ENCODE assay signal across 19 mouse cellular contexts in the genomic region with DNA sequence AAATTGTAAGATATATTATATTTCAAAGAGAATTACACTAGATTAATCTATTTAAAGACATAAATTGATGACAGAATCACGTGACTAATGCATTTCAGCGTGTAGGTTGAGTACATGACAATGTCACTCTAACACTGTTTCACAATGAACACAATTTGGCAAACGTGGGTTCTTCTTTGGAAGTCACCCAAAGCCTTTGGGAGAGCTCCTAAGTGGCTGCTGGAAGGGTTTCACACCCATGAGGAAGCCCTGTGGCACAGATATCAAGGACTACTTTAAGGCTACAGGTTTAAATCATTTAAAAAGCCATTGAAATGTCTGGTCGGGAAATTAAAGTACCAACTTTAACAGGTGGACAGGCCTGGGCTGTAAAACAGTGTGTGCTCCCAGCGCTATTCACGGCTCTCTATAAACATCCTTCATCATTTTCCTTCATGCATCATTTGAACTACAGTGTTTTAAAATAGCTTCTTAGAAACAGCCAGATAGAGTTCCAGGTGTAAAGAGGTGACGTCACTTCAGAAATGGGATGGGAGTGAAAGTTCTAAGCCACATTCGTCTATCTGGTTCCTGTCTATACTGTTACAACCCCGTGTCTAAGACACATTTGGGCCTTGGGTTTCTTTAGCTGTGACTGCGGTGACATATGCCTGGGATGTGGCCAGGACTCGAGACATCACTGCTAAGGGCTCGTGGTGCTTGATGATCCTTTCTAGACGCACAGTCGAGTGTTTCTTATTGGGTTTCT. TPM values are rescaled to one million over a fixed set of nuclear protein-coding genes. Genes with fewer than 3 reads are reported as not detected.
DNase-seq lines count a peak whose midpoint lies in the region; ATAC-seq and TF ChIP-seq lines count a peak whose summit lies in the region.
"Had no signal": no experiment of that assay in that cellular context is flagged by ENCODE, and none has a peak within 500 bp of the region (broad histone marks: within the 10 kb centered on the region; RNA-seq: fewer than 3 reads in every experiment).

No protein-coding gene starts in this region.

- peaks cover 2% of the 10 kb centered on the region for H3K4me1 ChIP-seq in heart, embryonic 11.5 days (ENCODE audit: control insufficient read depth, insufficient read depth, low read length)
- peaks cover 75% of the 10 kb centered on the region for H3K4me1 ChIP-seq in liver, embryonic 15.5 days (replicated peaks)
- H3K4me1 ChIP-seq in intestine, postnatal 0 days (replicated peaks; ENCODE audit: control insufficient read depth, insufficient read depth, low read length), result 0 out of 2 replicates have a peak, but pooled peaks cover 2% of the 10 kb centered on the region
- H3K4me1 ChIP-seq: embryonic facial prominence, embryonic 15.5 days had no signal

- H3K36me3 ChIP-seq in heart, embryonic 11.5 days (ENCODE audit: control insufficient read depth, insufficient read depth, low read length), result no peaks in the 10 kb centered on the region
- H3K36me3 ChIP-seq in liver, embryonic 15.5 days (replicated peaks), result no peaks in the 10 kb centered on the region
- no peaks in the 10 kb centered on the region for H3K36me3 ChIP-seq in intestine, postnatal 0 days (ENCODE audit: control insufficient read depth, insufficient read depth)
- H3K36me3 ChIP-seq: embryonic facial prominence, embryonic 15.5 days; heart, embryonic 15.5 days; limb, embryonic 13.5 days; midbrain, embryonic 10.5 days; neural tube, embryonic 12.5 days had no signal

- WGBS in heart, embryonic 11.5 days (ENCODE audit: insufficient replicate concordance), result 78% methylated on average over 14 of the region's 14 CpGs
- WGBS in liver, embryonic 15.5 days (ENCODE audit: insufficient replicate concordance), result 80% methylated on average over 14 of the region's 14 CpGs
- WGBS in intestine, postnatal 0 days, result 71% methylated on average over 14 of the region's 14 CpGs

- no peaks in the 10 kb centered on the region for H3K27me3 ChIP-seq in heart, embryonic 11.5 days (ENCODE audit: control insufficient read depth, insufficient read depth, low read length)
- no peaks in the 10 kb centered on the region for H3K27me3 ChIP-seq in liver, embryonic 15.5 days
- H3K27me3 ChIP-seq in intestine, postnatal 0 days (replicated peaks; ENCODE audit: control insufficient read depth, insufficient read depth, low read length), result no peaks in the 10 kb centered on the region
- H3K27me3 ChIP-seq: embryonic facial prominence, embryonic 15.5 days; heart, embryonic 15.5 days; limb, embryonic 13.5 days; neural tube, embryonic 12.5 days had no signal

- H3K9ac ChIP-seq in heart, embryonic 11.5 days (ENCODE audit: low read depth, low read length), result no peak overlapping the region
- H3K9ac ChIP-seq in liver, embryonic 15.5 days, result peak overlapping the region; percentile 72
- H3K9ac ChIP-seq in intestine, postnatal 0 days (ENCODE audit: low read depth, low read length), result no peak overlapping the region
- H3K9ac ChIP-seq: embryonic facial prominence, embryonic 15.5 days; heart, embryonic 15.5 days; limb, embryonic 13.5 days; neural tube, embryonic 12.5 days had no signal

- no peak for ATAC-seq in heart, embryonic 11.5 days (replicated peaks; ENCODE audit: insufficient number of reproducible peaks, low FRiP score, low TSS enrichment)
- ATAC-seq in liver, embryonic 15.5 days (ENCODE audit: insufficient read depth), result no peak
- no peak for ATAC-seq in intestine, postnatal 0 days
- ATAC-seq: hindbrain, postnatal 0 days had no signal

- no peak for TF ChIP-seq CTCF in intestine, postnatal 0 days (IDR thresholded peaks at IDR 0.05; ENCODE audit: low read depth)

- no peak overlapping the region for H3K4me2 ChIP-seq in heart, embryonic 11.5 days
- H3K4me2 ChIP-seq in liver, embryonic 15.5 days, result peak overlapping the region; percentile 59
- no peak overlapping the region for H3K4me2 ChIP-seq in intestine, postnatal 0 days (replicated peaks; ENCODE audit: low read depth)
- H3K4me2 ChIP-seq: embryonic facial prominence, embryonic 15.5 days; heart, embryonic 15.5 days; limb, embryonic 13.5 days; neural tube, embryonic 12.5 days had no signal

- no peaks in the 10 kb centered on the region for H3K9me3 ChIP-seq in heart, embryonic 11.5 days (replicated peaks; ENCODE audit: control insufficient read depth, low read length)
- H3K9me3 ChIP-seq in liver, embryonic 15.5 days (replicated peaks), result no peaks in the 10 kb centered on the region
- H3K9me3 ChIP-seq in intestine, postnatal 0 days (ENCODE audit: control insufficient read depth), result no peaks in the 10 kb centered on the region
- H3K9me3 ChIP-seq: embryonic facial prominence, embryonic 15.5 days; heart, embryonic 15.5 days; limb, embryonic 13.5 days; midbrain, embryonic 10.5 days; neural tube, embryonic 12.5 days had no signal

- peak; percentile 49 for DNase-seq in adrenal gland, postnatal 14 days
- no peak for DNase-seq in adrenal gland, adult 8-10 months
- DNase-seq in heart, adult 18-20 months, result peak; percentile 61 to 63
- DNase-seq in MN1 (ENCODE audit: low spot score), result peak; percentile 13
- DNase-seq in ovary, postnatal 10 days (ENCODE audit: low spot score), result no peak
- DNase-seq: kidney, adult 11 months; spleen, adult 18-20 months; thymus, adult 2 months had no signal

- no peak overlapping the region for H3K27ac ChIP-seq in heart, embryonic 11.5 days (ENCODE audit: low read depth, low read length)
- H3K27ac ChIP-seq in liver, embryonic 15.5 days (replicated peaks), result peak overlapping the region; percentile 99
- H3K27ac ChIP-seq in intestine, postnatal 0 days (ENCODE audit: low read depth, low read length), result no peak overlapping the region
- H3K27ac ChIP-seq: embryonic facial prominence, embryonic 15.5 days; heart, adult 2 months; heart, embryonic 15.5 days; hindbrain, postnatal 0 days; limb, embryonic 13.5 days; macrophage; midbrain, embryonic 10.5 days; neural tube, embryonic 12.5 days had no signal

- H3K4me3 ChIP-seq in heart, embryonic 11.5 days (ENCODE audit: low read depth, low read length), result no peak overlapping the region
- H3K4me3 ChIP-seq in liver, embryonic 15.5 days (replicated peaks), result peak overlapping the region; percentile 58
- H3K4me3 ChIP-seq in intestine, postnatal 0 days (ENCODE audit: low read depth, low read length), result no peak overlapping the region
- H3K4me3 ChIP-seq: embryonic facial prominence, embryonic 15.5 days; heart, adult 2 months; heart, embryonic 15.5 days; limb, embryonic 13.5 days; midbrain, embryonic 10.5 days; neural tube, embryonic 12.5 days had no signal

RNA-seq across cellular contexts. Expression of gene Dennd4a, which starts 3.9 kb away (rescaled TPM):
- total RNA-seq in adrenal gland, postnatal 14 days (2021), result 18.6 and 20.7 TPM in 2 replicates
- total RNA-seq in adrenal gland, adult 8-10 months (2022), result 10 to 100 TPM; 15.1 to 42.4 (median 29.1) TPM
- total RNA-seq in heart, adult 18-20 months (2021), result 1 to 10 TPM; 5.7 to 7.9 TPM
- polyA plus RNA-seq in heart, embryonic 11.5 days (2014; fragmentation: Nextera tagmentation; extraction: Ambion mirVana), result 7.1 and 8.4 TPM in 2 replicates
- polyA plus RNA-seq in liver, embryonic 15.5 days (2015; fragmentation: Nextera tagmentation; extraction: Ambion mirVana), result 34.2 and 41.6 TPM in 2 replicates
- 2.8 and 3.1 TPM in 2 replicates for polyA plus RNA-seq in intestine, postnatal 0 days (2015; fragmentation: Nextera tagmentation; extraction: Ambion mirVana)

Comparison
In these comparisons a context has a peak if more than half of its experiments do, and no peak if none do; other contexts are left out.
1. DNase-seq: peak in adrenal gland, postnatal 14 days (single experiment), heart, adult 18-20 months (2 of 2) and MN1 (single experiment); none in adrenal gland, adult 8-10 months (single experiment) and ovary, postnatal 10 days (single experiment).